Mouse (Mus musculus) lung, adult 10 weeks (tissue): ENCODE measurements around the gene Ptgfrn. TPM values are rescaled to one million over a fixed set of nuclear protein-coding genes. Genes with fewer than 3 reads are reported as not detected.

Source experiments
- polyA plus RNA-seq: library from polyadenylated mRNA; stranded (reverse); fragments of 350-450 nt; fragmentation: Illumina TruSeq; extraction: RNeasy Lipid Tissue Mini Kit (QIAGEN cat#74804); gene quantifications from one replicate; pipeline ENCODE4 v1.2.3, GENCODE M21; 2014; ENCODE audit warnings: low read depth, low replicate concordance; ENCODE audit not compliant: insufficient read depth

Ptgfrn gene
- 46.0 TPM for polyA plus RNA-seq

DNA sequence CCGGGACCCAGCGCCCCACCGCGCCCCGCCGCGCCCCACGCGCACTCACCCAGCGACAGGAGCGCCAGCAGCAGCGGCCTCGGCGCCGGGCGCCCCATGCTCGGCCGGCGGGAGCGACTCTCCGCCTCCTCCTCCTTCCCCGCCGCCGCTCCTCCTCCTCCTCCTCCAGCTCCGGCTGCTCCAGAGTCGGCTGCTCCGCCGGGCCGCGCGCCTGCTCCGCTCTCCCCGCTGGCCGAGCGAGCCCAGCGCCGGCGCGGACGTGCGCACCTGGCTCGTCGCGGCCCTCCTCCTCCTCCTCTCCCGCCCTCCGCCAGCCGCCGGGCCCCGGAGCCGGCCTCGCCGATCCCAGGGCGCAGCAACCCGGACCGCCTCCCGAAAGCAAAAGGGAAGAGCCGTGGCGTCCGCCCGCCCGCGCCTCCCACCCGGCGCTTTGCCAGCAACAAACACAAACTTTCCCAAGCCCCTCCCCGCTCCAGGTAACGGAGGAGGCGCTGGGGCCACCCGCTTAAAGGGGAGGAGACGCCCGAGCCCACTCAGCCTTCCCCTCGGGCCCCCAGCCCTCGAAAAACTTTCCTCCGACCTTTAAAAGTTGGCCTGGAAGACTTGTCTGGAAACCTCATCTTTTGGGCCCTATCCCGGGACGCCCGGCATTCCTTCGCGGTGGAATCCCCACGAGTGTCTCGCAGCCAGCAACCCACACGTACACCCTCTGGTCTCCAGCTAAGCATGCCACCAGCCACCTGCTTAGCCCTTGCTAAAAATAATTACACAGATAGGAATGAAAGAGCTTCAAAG is at the start of gene Ptgfrn:
TSS of gene Ptgfrn (minus strand) at position 236 of the 795 bp plus-strand sequence.

DNA sequence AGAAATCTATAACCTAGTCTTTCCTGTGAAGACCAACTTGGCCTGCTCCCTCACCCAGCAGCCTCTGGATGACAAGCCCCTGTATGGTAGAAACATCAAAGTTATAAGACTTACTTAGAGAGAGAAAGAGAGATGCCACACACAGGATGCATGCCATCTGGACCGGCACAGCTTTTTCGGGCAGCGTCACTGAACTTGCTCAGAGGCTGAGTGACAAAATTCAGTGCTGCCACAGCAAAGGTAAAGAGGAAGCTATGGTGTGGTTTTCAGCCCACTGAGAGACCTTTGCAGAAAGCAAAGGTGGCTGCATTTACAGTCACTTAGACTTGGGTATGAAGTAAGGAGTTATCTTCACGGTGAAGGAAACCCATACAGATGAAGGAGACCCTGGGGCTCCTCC is 80.7 kb downstream of the Ptgfrn start, which contains the start of gene Cd101:
TSS of gene Cd101 (minus strand) at position 218 of the 400 bp plus-strand sequence.

Other genes with a start within 250 kb of the Ptgfrn start
- 2.6 TPM for gene Trim45, start 188.1 kb downstream of the Ptgfrn start, polyA plus RNA-seq
- 1.8 TPM for gene Ttf2, start 140.6 kb downstream of the Ptgfrn start, polyA plus RNA-seq
- 1.5 TPM for gene Cd101, start 80.7 kb downstream of the Ptgfrn start, polyA plus RNA-seq
- gene Cd2, start 177.7 kb upstream of the Ptgfrn start, polyA plus RNA-seq: 37.9 TPM